Mouse (Mus musculus) neural tube, embryonic 11.5 days (tissue): Measurements from ENCODE around the gene Nudt3. TPM values are rescaled to one million over a fixed set of nuclear protein-coding genes. Genes with fewer than 3 reads are reported as not detected.

Experiments used
- ATAC-seq: fragments of 200-750 bp; cut with Nextera tagmentation; 2 replicates; pipeline ENCODE4 v1.8.0; 2017; ENCODE audit warnings: moderate number of reproducible peaks, mild to moderate bottlenecking, moderate TSS enrichment, moderate library complexity; ENCODE audit not compliant: insufficient read depth, low FRiP score, low TSS enrichment
- DNase-seq: peaks from one replicate; pipeline ENCODE4 v3.0.0-alpha.2; 2015; ENCODE audit warnings: low spot score
- H3K27ac ChIP-seq: fragments of 300-500 bp; sonication (generic); 2 replicates; pipeline ENCODE4 v1.5.1; 2014; ENCODE audit warnings: low read depth, mild to moderate bottlenecking, low read length
- H3K27me3 ChIP-seq: fragments of 300-500 bp; sonication (generic); 2 replicates; pipeline ENCODE4 v1.6.1; 2014; ENCODE audit warnings: mild to moderate bottlenecking, low read length, mixed read lengths; ENCODE audit not compliant: control insufficient read depth, insufficient read depth
- H3K36me3 ChIP-seq: fragments of 300-500 bp; sonication (generic); 2 replicates; pipeline ENCODE4 v1.6.1; 2014; ENCODE audit warnings: mild to moderate bottlenecking, low read length, moderate library complexity, mixed read lengths; ENCODE audit not compliant: control insufficient read depth, insufficient read depth
- H3K4me1 ChIP-seq: fragments of 300-500 bp; sonication (generic); 2 replicates; pipeline ENCODE4 v1.6.1; 2014; ENCODE audit warnings: low read length, mixed read lengths; ENCODE audit not compliant: control insufficient read depth, insufficient read depth
- H3K4me2 ChIP-seq: fragments of 300-500 bp; sonication (generic); 2 replicates; pipeline ENCODE4 v1.6.1; 2014; ENCODE audit warnings: low read depth, mild to moderate bottlenecking, moderate library complexity
- H3K4me3 ChIP-seq: fragments of 300-500 bp; sonication (generic); 2 replicates; pipeline ENCODE4 v1.5.1; 2014; ENCODE audit warnings: low read depth, low read length
- H3K9ac ChIP-seq: fragments of 300-500 bp; sonication (generic); 2 replicates; pipeline ENCODE4 v1.6.1; 2014; ENCODE audit warnings: mild to moderate bottlenecking, low read length
- H3K9me3 ChIP-seq: fragments of 300-500 bp; sonication (generic); 2 replicates; pipeline ENCODE4 v1.6.1; 2016; ENCODE audit warnings: low read length; ENCODE audit not compliant: control insufficient read depth
- WGBS: fragments of 180-500 bp; shearing (Covaris S2); extraction: QIAGEN DNeasy Blood & Tissue Kit; methylation state at CpG from one replicate; pipeline ENCODE4 v1.1.7; 2014; 5-methylcytosine and 5-hydroxymethylcytosine counted together
- polyA plus RNA-seq: library from polyadenylated mRNA; unstranded; fragments of >200 nt; fragmentation: Nextera tagmentation; extraction: Ambion mirVana; gene quantifications from 2 replicates; pipeline ENCODE4 v1.2.1, GENCODE M21; 2014

Gene Nudt3
- polyA plus RNA-seq, 1 experiment from 2014 or later: 41.8 TPM

- ATAC-seq (no peak), DNase-seq (no peak)
- Histone ChIP-seq H3K27ac (no peak overlapping the region), H3K36me3 (peaks cover 12% of the 10 kb centered on the region), H3K9me3 (no peaks in the 10 kb centered on the region), H3K4me3 (no peak overlapping the region), H3K4me2 (no peak overlapping the region), H3K9ac (no peak overlapping the region), H3K4me1 (peaks cover under 1% of the 10 kb centered on the region; the same call in 1 of the 2 replicates), H3K27me3 (no peaks in the 10 kb centered on the region)
- 90% methylated on average over 15 of the region's 15 CpGs for WGBS
These were observed 27.5 kb downstream of the Nudt3 start for GRCm38 (mm10) chr17:27595659-27596375.

GRCm38 (mm10) chr17:27592565-27592910, 30.8 kb downstream of the Nudt3 start:
- no peak for ATAC-seq
- no peaks in the 10 kb centered on the region for H3K9me3 ChIP-seq
- no peaks in the 10 kb centered on the region for H3K27me3 ChIP-seq
- 96% methylated on average over 7 of the region's 7 CpGs for WGBS
- H3K27ac ChIP-seq: no peak overlapping the region
- peaks cover 17% of the 10 kb centered on the region for H3K36me3 ChIP-seq
- H3K4me2 ChIP-seq: no peak overlapping the region
- no peaks in the 10 kb centered on the region for H3K4me1 ChIP-seq
- H3K4me3 ChIP-seq: no peak overlapping the region
- DNase-seq: no peak
- H3K9ac ChIP-seq: no peak overlapping the region

- DNase-seq (no peak), ATAC-seq (no peak)
- peaks cover 18% of the 10 kb centered on the region for H3K36me3 ChIP-seq
These were observed 31.3 kb downstream of the Nudt3 start for GRCm38 (mm10) chr17:27591826-27592564.

GRCm38 (mm10) chr17:27588231-27588630, 35.1 kb downstream of the Nudt3 start:
- H3K36me3 ChIP-seq: peaks cover 14% of the 10 kb centered on the region
- 84% methylated on average over 8 of the region's 8 CpGs for WGBS
- 0 out of 2 replicates have a peak overlapping the region, but pooled peaks have one; percentile 14 for H3K27ac ChIP-seq
- DNase-seq (no peak), ATAC-seq (no peak)
- no peaks in the 10 kb centered on the region for H3K9me3 ChIP-seq
- H3K9ac ChIP-seq: no peak overlapping the region
- H3K4me2 ChIP-seq: no peak overlapping the region
- no peak overlapping the region for H3K4me3 ChIP-seq
- H3K27me3 ChIP-seq: no peaks in the 10 kb centered on the region
- H3K4me1 ChIP-seq: no peaks in the 10 kb centered on the region

More at GRCm38 (mm10) chr17:27591826-27592564, 31.3 kb downstream of the Nudt3 start:
- no peaks in the 10 kb centered on the region for H3K9me3 ChIP-seq
- H3K27ac ChIP-seq: no peak overlapping the region
- H3K27me3 ChIP-seq: no peaks in the 10 kb centered on the region
- H3K9ac ChIP-seq: no peak overlapping the region
- H3K4me2 ChIP-seq: no peak overlapping the region
- H3K4me1 ChIP-seq: no peaks in the 10 kb centered on the region
- WGBS: 89% methylated on average over 12 of the region's 12 CpGs
- no peak overlapping the region for H3K4me3 ChIP-seq

GRCm38 (mm10) chr17:27587252-27587651, 36.0 kb downstream of the Nudt3 start:
- peaks cover 8% of the 10 kb centered on the region; the same call in 1 of the 2 replicates for H3K36me3 ChIP-seq
- 80% methylated on average over 12 of the region's 12 CpGs for WGBS
- no peaks in the 10 kb centered on the region for H3K4me1 ChIP-seq
- no peaks in the 10 kb centered on the region for H3K27me3 ChIP-seq
- DNase-seq (no peak), ATAC-seq (no peak)
- no peaks in the 10 kb centered on the region for H3K9me3 ChIP-seq
- no peak overlapping the region for H3K27ac ChIP-seq
- no peak overlapping the region for H3K4me2 ChIP-seq
- no peak overlapping the region for H3K9ac ChIP-seq
- H3K4me3 ChIP-seq: no peak overlapping the region

GRCm38 (mm10) chr17:27586661-27587060, 36.6 kb downstream of the Nudt3 start:
- Histone ChIP-seq H3K9ac (no peak overlapping the region), H3K36me3 (peaks cover 8% of the 10 kb centered on the region), H3K27me3 (no peaks in the 10 kb centered on the region), H3K4me3 (no peak overlapping the region), H3K27ac (no peak overlapping the region), H3K9me3 (no peaks in the 10 kb centered on the region), H3K4me1 (no peaks in the 10 kb centered on the region), H3K4me2 (no peak overlapping the region)
- 81% methylated on average over 9 of the region's 9 CpGs for WGBS
- DNase-seq (no peak), ATAC-seq (no peak)

GRCm38 (mm10) chr17:27583185-27583894, 40.0 kb downstream of the Nudt3 start:
- Histone ChIP-seq H3K4me3 (no peak overlapping the region), H3K4me2 (no peak overlapping the region), H3K4me1 (no peaks in the 10 kb centered on the region), H3K27me3 (no peaks in the 10 kb centered on the region), H3K9ac (no peak overlapping the region), H3K9me3 (no peaks in the 10 kb centered on the region), H3K27ac (no peak overlapping the region), H3K36me3 (peaks cover 17% of the 10 kb centered on the region)
- WGBS: 91% methylated on average over 13 of the region's 13 CpGs
- no peak for DNase-seq
- ATAC-seq: no peak

GRCm38 (mm10) chr17:27580392-27581068, 42.8 kb downstream of the Nudt3 start:
- Histone ChIP-seq H3K27me3 (no peaks in the 10 kb centered on the region), H3K4me2 (no peak overlapping the region), H3K36me3 (peaks cover 15% of the 10 kb centered on the region), H3K4me1 (no peaks in the 10 kb centered on the region), H3K4me3 (no peak overlapping the region), H3K9ac (no peak overlapping the region), H3K27ac (no peak overlapping the region), H3K9me3 (no peaks in the 10 kb centered on the region)
- DNase-seq: no peak
- 93% methylated on average over 19 of the region's 20 CpGs for WGBS
- no peak for ATAC-seq
